Mouse (Mus musculus) hindbrain, postnatal 0 days (tissue): ENCODE data around the gene Nucb1. TPM values are rescaled to one million over a fixed set of nuclear protein-coding genes. Genes with fewer than 3 reads are reported as not detected.
"Not testable (repeated sequence)": the region's sequence is repeated elsewhere in the genome, so short reads cannot be mapped to it uniquely, and the experiment has no call there.

Experiments
- ATAC-seq: fragments of 200-750 bp; cut with Nextera tagmentation; 2 replicates; pipeline ENCODE4 v1.8.0; 2017; ENCODE audit warnings: mild to moderate bottlenecking, moderate TSS enrichment, moderate library complexity
- DNase-seq: peaks from one replicate; pipeline ENCODE4 v3.0.0-alpha.2; 2015; ENCODE audit warnings: low spot score
- H3K27ac ChIP-seq: fragments of 300-500 bp; sonication (generic); 2 replicates; pipeline ENCODE4 v1.5.1; 2014; ENCODE audit warnings: mild to moderate bottlenecking
- H3K27me3 ChIP-seq: fragments of 300-500 bp; sonication (generic); 2 replicates; pipeline ENCODE4 v1.6.1; 2014; ENCODE audit warnings: low read length, mixed read lengths; ENCODE audit not compliant: insufficient read depth
- H3K36me3 ChIP-seq: fragments of 300-500 bp; sonication (generic); 2 replicates; pipeline ENCODE4 v1.6.1; 2014; ENCODE audit warnings: low read length, mixed read lengths; ENCODE audit not compliant: insufficient read depth
- H3K4me1 ChIP-seq: fragments of 300-500 bp; sonication (generic); 2 replicates; pipeline ENCODE4 v1.6.1; 2014; ENCODE audit warnings: antibody characterized with exemption, low read length, mixed read lengths; ENCODE audit not compliant: insufficient read depth
- H3K4me2 ChIP-seq: fragments of 300-500 bp; sonication (generic); 2 replicates; pipeline ENCODE4 v1.6.1; 2014; ENCODE audit warnings: low read depth, mild to moderate bottlenecking, low read length, moderate library complexity, mixed read lengths
- H3K4me3 ChIP-seq: fragments of 300-500 bp; sonication (generic); 2 replicates; pipeline ENCODE4 v1.5.1; 2014; ENCODE audit warnings: low read length
- H3K9ac ChIP-seq: fragments of 300-500 bp; sonication (generic); replicated peaks from 2 replicates; pipeline ENCODE4 v1.6.1; 2014; ENCODE audit warnings: mild to moderate bottlenecking, low read length, moderate library complexity, mixed read lengths
- H3K9me3 ChIP-seq: fragments of 300-500 bp; sonication (generic); 2 replicates; pipeline ENCODE4 v1.6.1; 2016; ENCODE audit warnings: low read length, mixed read lengths
- CTCF ChIP-seq: IDR thresholded peaks from 2 replicates; pipeline ENCODE4 v1.5.1; 2016; ENCODE audit warnings: antibody characterized with exemption, control low read depth, low read depth
- WGBS: fragments of 180-500 bp; shearing (Covaris S2); extraction: QIAGEN DNeasy Blood & Tissue Kit; methylation state at CpG from one replicate; pipeline ENCODE4 v1.1.7; 2014; 5-methylcytosine and 5-hydroxymethylcytosine counted together
- polyA plus RNA-seq: library from polyadenylated mRNA; unstranded; fragments of >200 nt; fragmentation: Nextera tagmentation; extraction: Ambion mirVana; gene quantifications from 2 replicates; pipeline ENCODE4 v1.2.1, GENCODE M21; 2015
- total RNA-seq: library from RNA; depleted of rRNA; stranded (reverse); fragments of >200 nt; gene quantifications from 2 replicates; pipeline ENCODE4 v1.2.3, GENCODE M21; 2014

Nucb1 gene
- total and polyA plus RNA-seq, 2 experiments from 2014 or later: 93.7 to 144 TPM

DNA sequence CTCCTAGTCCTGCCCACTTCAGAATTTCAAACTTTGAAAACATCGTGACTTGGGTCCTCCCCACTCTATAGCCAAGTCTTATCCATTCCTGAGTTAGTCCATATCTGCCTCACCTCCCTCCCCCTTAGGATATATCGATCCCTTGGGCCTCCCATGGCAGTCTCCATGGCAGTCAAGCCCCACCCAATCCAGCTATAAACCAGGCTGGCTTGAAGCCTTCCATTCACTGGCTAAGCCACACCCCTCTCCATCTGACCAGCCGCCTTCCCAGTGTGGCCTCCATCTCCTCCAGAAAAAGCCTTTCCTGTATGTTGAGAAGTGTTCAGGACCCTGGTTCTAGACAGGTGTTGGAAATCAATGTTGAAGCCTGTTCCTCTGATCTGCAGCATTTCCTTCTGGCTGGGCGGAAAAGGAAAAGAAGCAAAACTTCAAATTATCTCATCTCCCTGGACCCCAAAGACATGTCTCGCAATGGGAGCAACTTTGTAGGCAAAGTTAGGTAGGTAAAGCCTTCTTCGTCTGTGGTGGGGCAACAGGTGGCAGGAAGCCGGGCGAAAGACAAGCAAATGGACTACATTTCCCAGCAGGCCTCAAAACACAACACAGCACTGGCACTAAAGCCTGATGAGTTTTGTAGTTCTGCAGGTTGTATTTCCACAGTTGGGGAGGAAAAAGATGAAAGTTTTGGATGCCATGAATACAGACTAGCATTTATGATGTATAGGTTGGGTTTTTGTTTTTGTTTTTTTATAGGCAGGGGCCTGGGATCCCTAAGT is 9.3 kb upstream of the Nucb1 start:
- DNase-seq: no peak

GRCm38 (mm10) chr7:45518618-45519017 is 8.4 kb upstream of the Nucb1 start:
- Histone ChIP-seq H3K4me1 (no peaks in the 10 kb centered on the region), H3K27me3 (no peaks in the 10 kb centered on the region), H3K4me2 (no peak overlapping the region), H3K27ac (no peak overlapping the region), H3K36me3 (no peaks in the 10 kb centered on the region), H3K9me3 (no peaks in the 10 kb centered on the region), H3K9ac (no peak overlapping the region), H3K4me3 (no peak overlapping the region)
- WGBS: 92% methylated on average over 16 of the region's 16 CpGs
- no peak for TF ChIP-seq CTCF
- DNase-seq: no peak
- ATAC-seq: no peak

More for the DNA sequence above, 9.3 kb upstream of the Nucb1 start:
- no peak overlapping the region for H3K9ac ChIP-seq
- no peak for ATAC-seq
- no peak overlapping the region for H3K27ac ChIP-seq
- H3K4me2 ChIP-seq: no peak overlapping the region
- 0 out of 2 replicates have a peak, but pooled peaks cover under 1% of the 10 kb centered on the region for H3K4me1 ChIP-seq
- H3K4me3 ChIP-seq: no peak overlapping the region
- TF ChIP-seq CTCF: no peak
- H3K36me3 ChIP-seq: no peaks in the 10 kb centered on the region
- H3K9me3 ChIP-seq: no peaks in the 10 kb centered on the region
- H3K27me3 ChIP-seq: no peaks in the 10 kb centered on the region
- WGBS: 72% methylated on average over 8 of the region's 8 CpGs

DNA sequence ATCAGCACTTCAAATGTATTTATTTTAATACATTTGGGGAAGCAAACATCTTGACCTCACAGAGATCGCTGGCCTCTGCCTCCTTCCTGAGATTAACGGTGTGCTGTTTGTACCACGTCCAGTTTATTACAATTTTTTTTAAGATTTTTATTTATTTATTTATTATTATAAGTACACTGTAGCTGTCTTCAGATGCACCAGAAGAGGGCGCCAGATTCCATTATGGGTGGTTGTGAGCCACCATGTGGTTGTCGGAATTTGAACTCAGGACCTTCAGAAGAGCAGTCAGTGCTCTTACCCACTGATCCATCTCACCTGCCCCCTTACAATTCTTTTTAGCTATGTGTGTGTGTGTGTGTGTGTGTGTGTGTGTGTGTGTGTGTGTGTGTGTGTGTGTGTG is 6.6 kb upstream of the Nucb1 start:
- not testable (repeated sequence) for H3K4me1 ChIP-seq, H3K27ac ChIP-seq, ATAC-seq, H3K4me3 ChIP-seq, H3K9me3 ChIP-seq, H3K27me3 ChIP-seq, H3K4me2 ChIP-seq, DNase-seq, H3K36me3 ChIP-seq, H3K9ac ChIP-seq
- 72% methylated on average over 5 of the region's 5 CpGs for WGBS

GRCm38 (mm10) chr7:45515436-45515835 is 5.2 kb upstream of the Nucb1 start:
- H3K9ac ChIP-seq: no peak overlapping the region
- no peaks in the 10 kb centered on the region for H3K4me1 ChIP-seq
- ATAC-seq: peak; percentile 30; the same call in 1 of the 2 replicates
- no peak overlapping the region for H3K27ac ChIP-seq
- no peak overlapping the region for H3K4me3 ChIP-seq
- H3K9me3 ChIP-seq: no peaks in the 10 kb centered on the region
- WGBS: 28% methylated on average over 16 of the region's 16 CpGs
- TF ChIP-seq CTCF: no peak
- H3K27me3 ChIP-seq: no peaks in the 10 kb centered on the region
- H3K36me3 ChIP-seq: no peaks in the 10 kb centered on the region
- no peak overlapping the region for H3K4me2 ChIP-seq
- no peak for DNase-seq

GRCm38 (mm10) chr7:45514411-45514810 is 4.2 kb upstream of the Nucb1 start:
- no peak overlapping the region for H3K9ac ChIP-seq
- H3K4me1 ChIP-seq: peaks cover 2% of the 10 kb centered on the region; the same call in 1 of the 2 replicates
- 91% methylated on average over 7 of the region's 7 CpGs for WGBS
- TF ChIP-seq CTCF: no peak
- H3K9me3 ChIP-seq: no peaks in the 10 kb centered on the region
- H3K4me3 ChIP-seq: no peak overlapping the region
- H3K27me3 ChIP-seq: no peaks in the 10 kb centered on the region
- no peaks in the 10 kb centered on the region for H3K36me3 ChIP-seq
- ATAC-seq (no peak), DNase-seq (no peak)
- no peak overlapping the region for H3K4me2 ChIP-seq
- H3K27ac ChIP-seq: no peak overlapping the region

DNA sequence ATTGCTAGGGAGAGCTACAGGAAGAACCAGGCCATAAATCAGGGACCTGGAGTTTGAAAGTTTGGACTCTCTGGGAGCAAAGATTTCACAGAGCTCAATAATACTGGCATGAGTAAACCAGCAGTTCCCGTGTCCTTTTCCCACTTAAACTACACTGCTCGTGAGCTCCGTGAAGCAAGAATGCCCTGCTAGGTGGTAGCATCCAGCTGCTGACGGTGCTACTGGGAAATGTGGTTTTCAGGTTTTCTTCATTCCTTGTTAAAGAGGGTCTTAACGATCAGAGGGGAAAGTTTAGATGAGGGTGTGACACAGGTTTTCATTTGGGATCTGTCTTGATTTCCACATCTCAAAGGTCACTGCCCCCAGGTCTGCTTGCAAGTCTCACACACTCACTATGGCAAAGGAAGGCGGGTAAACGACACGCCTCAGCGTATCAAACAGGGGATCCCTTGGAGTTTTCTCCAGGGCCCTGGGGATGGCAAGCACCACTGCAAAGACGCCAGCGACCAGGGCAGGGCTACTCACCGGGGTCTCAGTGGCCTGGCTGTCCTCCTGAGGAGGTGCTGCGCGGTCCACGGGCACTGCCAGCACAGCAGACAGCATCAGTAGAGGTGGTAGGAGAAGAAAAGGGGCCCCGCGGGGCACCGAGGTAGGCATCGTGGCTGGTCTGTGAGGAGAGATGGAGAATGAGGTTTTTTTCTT is 874 bp downstream of the Nucb1 start:
- Histone ChIP-seq H3K4me3 (peak overlapping the region; percentile 81), H3K4me1 (peaks cover 12% of the 10 kb centered on the region; the same call in 1 of the 2 replicates), H3K36me3 (peaks cover 3% of the 10 kb centered on the region; the same call in 1 of the 2 replicates), H3K9ac (peak overlapping the region; percentile 87), H3K9me3 (no peaks in the 10 kb centered on the region), H3K4me2 (peak overlapping the region; percentile 76), H3K27ac (peak overlapping the region; percentile 85; the same call in 1 of the 2 replicates), H3K27me3 (no peaks in the 10 kb centered on the region)
- ATAC-seq (peak; percentile 4; the same call in 1 of the 2 replicates), DNase-seq (no peak)
- 34% methylated on average over 19 of the region's 19 CpGs for WGBS
- no peak for TF ChIP-seq CTCF

- Histone ChIP-seq H3K9ac (peak overlapping the region; percentile 87), H3K27me3 (no peaks in the 10 kb centered on the region), H3K4me3 (no peak overlapping the region), H3K9me3 (no peaks in the 10 kb centered on the region), H3K4me1 (peaks cover 12% of the 10 kb centered on the region; the same call in 1 of the 2 replicates), H3K27ac (no peak overlapping the region), H3K4me2 (peak overlapping the region; percentile 76), H3K36me3 (peaks cover 3% of the 10 kb centered on the region; the same call in 1 of the 2 replicates)
- 81% methylated on average over 6 of the region's 6 CpGs for WGBS
- ATAC-seq: no peak
- DNase-seq: no peak
- TF ChIP-seq CTCF: no peak
Measured at GRCm38 (mm10) chr7:45508561-45508960, 1.6 kb downstream of the Nucb1 start.
